Mouse (Mus musculus): ENCODE data around the gene Zfp689.
"Not testable (repeated sequence)": the region's sequence is repeated elsewhere in the genome, so short reads cannot be mapped to it uniquely, and the experiment has no call there.

DNA sequence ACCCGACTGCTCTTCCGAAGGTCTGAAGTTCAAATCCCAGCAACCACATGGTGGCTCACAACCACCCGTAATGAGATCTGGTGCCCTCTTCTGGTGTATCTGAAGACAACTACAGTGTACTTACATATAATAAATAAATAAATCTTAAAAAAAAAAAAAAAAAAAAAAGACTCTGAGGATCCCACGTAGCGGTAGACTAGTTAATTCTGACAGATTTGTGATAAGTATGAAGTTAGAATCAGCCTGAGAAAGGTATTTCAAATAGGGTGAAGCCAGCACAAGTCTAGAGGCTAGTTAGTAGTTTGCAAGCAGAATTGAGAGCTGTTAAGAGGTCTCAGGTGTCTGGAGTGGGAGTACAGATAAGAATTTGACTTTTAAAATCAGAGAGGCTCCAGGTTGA, 39.4 kb upstream of the Zfp689 start:
- not testable (repeated sequence) for TF ChIP-seq POLR2A (IDR thresholded peaks at IDR 0.05; ENCODE audit: low read depth, low read length); CTCF (IDR thresholded peaks at IDR 0.05; ENCODE audit: borderline replicate concordance, insufficient read depth, low read length)

Data from embryonic fibroblast, embryonic 13.5 days (primary cell).